Mouse (Mus musculus): ENCODE measurements around the gene Ankrd33b.

GRCm38 (mm10) chr15:31251189-31251588 is 116.3 kb downstream of the Ankrd33b start:
- TF ChIP-seq CTCF (IDR thresholded peaks at IDR 0.05; ENCODE audit: low read depth, low read length), result no peak
- TF ChIP-seq POLR2A (IDR thresholded peaks at IDR 0.05; ENCODE audit: extremely low read depth, insufficient read depth, low read length), result no peak
